8 mouse cellular contexts compared by ENCODE assay signal in the genomic region with DNA sequence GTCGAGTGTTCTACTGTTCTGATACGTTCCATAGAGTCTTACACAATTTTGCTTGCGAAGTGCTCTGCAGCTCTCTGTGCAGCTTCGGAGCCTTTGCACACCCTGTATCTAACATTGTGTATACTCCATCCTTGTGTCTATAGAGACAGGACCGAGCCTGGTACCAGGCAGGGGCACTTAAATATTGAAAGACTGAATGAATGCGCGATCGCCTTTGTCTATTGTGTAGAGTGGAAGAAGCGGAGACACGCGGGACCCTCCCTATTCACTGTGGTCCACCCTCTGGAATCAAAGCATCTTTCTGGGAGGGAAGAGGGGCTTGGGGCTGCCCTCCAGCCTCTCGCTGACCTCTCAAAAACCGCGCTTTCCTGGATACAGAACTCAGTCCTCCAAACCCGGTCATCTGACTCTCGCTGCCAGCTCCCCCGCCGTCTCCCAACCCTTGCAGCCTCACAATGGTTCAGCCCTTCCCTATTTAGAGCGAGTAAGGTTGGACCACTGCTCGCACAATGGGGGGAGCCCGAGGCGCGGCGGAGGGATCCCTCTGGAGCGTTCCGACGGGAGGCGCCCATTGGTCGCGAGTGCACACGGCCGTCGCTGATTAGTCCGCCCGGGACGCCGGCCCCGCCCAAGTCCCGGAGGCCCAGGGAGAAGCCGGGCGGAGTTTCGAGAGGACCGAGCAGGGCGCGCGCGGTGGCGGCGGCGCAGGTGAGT. TPM values are rescaled to one million over a fixed set of nuclear protein-coding genes. Genes with fewer than 3 reads are reported as not detected.
DNase-seq lines count a peak whose midpoint lies in the region; ATAC-seq lines count a peak whose summit lies in the region.

A gene (plus strand): TSS at position 648 of the 714 bp plus-strand sequence.

- DNase-seq in adrenal gland, adult (ENCODE audit: inconsistent age in 2 of 2, low spot score in 1 of 2), result peak; percentile 98 to 99
- DNase-seq in embryo, embryonic 10.5 days (ENCODE audit: low spot score), result peak; percentile 99
- peak; percentile 97 for DNase-seq in gastrocnemius, postnatal 14 days
- peak; percentile 96 to 98 for DNase-seq in left cerebral cortex, postnatal 10 days (ENCODE audit: extremely low spot score in 1 of 2, low spot score in 2 of 2)
- DNase-seq in right cerebral cortex, postnatal 25 days, result peak; percentile 96
- peak; percentile 94 to 96 for DNase-seq in urinary bladder, postnatal 4 days (ENCODE audit: low spot score in 2 of 2)

- intact Hi-C loops in gastrocnemius, postnatal 14 days (cut with DNase I; ENCODE audit: low total_unique reads), result no loop called here
- intact Hi-C loops in left cerebral cortex, postnatal 10 days (cut with DNase I), result no loop called here

- ATAC-seq in inflammation-experienced regulatory T-cells, adult 6 months, result peak; percentile 97
- peak; percentile 95 for ATAC-seq in megakaryocyte-erythroid progenitor cell, adult 5-6 weeks (replicated peaks; ENCODE audit: low FRiP score, low TSS enrichment, poor library complexity, severe bottlenecking)

RNA-seq across cellular contexts. Expression of the gene that starts here (rescaled TPM):
- 10 to 100 TPM; 25.4 to 26.6 TPM for total RNA-seq in gastrocnemius, postnatal 14 days (2021)
- 10 to 100 TPM; 14.4 to 18.1 (median 14.7) TPM for polyA plus RNA-seq in inflammation-experienced regulatory T-cells, adult 6 months (2017; shearing (Covaris generic))
- 10 to 100 TPM; 84.0 to 86.7 TPM for total RNA-seq in left cerebral cortex, postnatal 10 days (2021)
- total RNA-seq in megakaryocyte-erythroid progenitor cell, adult 5-6 weeks (2014; fragmentation: Nextera tagmentation), result 15.6 and 31.4 TPM in 2 replicates
- 6.5 and 6.9 TPM in 2 replicates for total RNA-seq in megakaryocyte-erythroid progenitor cell, adult 5-6 weeks (2017)

Comparison
In these comparisons a context has a peak if more than half of its experiments do, and no peak if none do; other contexts are left out.
1. Peak in every context shown above with its lines: DNase-seq and ATAC-seq.